Mouse (Mus musculus): Measurements from ENCODE around the gene Klhl5. TPM values are rescaled to one million over a fixed set of nuclear protein-coding genes. Genes with fewer than 3 reads are reported as not detected.

Gene Klhl5
- polyA plus RNA-seq, 1 experiment from 2014 or later = 20.0 TPM

GRCm38 (mm10) chr5:65086522-65086921 is 20.8 kb upstream of the Klhl5 start:
- ATAC-seq (ENCODE audit: insufficient number of reproducible peaks, insufficient read depth, low FRiP score, low read depth) = no peak
- H3K27ac ChIP-seq (replicated peaks in 1 of 2; ENCODE audit: control insufficient read depth in 1 of 2, insufficient read depth in 1 of 2, low read depth in 2 of 2, low read length in 2 of 2) = no peak overlapping the region
- H3K4me3 ChIP-seq (ENCODE audit: control insufficient read depth in 1 of 2, insufficient read depth in 1 of 2, low read depth in 1 of 2, low read length in 2 of 2) = no peak overlapping the region
- no peaks in the 10 kb centered on the region for H3K9me3 ChIP-seq (ENCODE audit: control insufficient read depth, low read length)
- H3K4me1 ChIP-seq (ENCODE audit: control insufficient read depth in 2 of 2, insufficient read depth in 2 of 2, low read length in 2 of 2) = no peaks in the 10 kb centered on the region
- H3K4me2 ChIP-seq (ENCODE audit: low read length) = no peak overlapping the region
- WGBS = 47% methylated on average over 6 of the region's 6 CpGs
- no peaks in the 10 kb centered on the region for H3K27me3 ChIP-seq (ENCODE audit: control insufficient read depth, insufficient read depth, low read length)
- no peaks in the 10 kb centered on the region for H3K36me3 ChIP-seq (ENCODE audit: control insufficient read depth, insufficient read depth, low read length)
- H3K9ac ChIP-seq (ENCODE audit: low read length) = no peak overlapping the region

DNA sequence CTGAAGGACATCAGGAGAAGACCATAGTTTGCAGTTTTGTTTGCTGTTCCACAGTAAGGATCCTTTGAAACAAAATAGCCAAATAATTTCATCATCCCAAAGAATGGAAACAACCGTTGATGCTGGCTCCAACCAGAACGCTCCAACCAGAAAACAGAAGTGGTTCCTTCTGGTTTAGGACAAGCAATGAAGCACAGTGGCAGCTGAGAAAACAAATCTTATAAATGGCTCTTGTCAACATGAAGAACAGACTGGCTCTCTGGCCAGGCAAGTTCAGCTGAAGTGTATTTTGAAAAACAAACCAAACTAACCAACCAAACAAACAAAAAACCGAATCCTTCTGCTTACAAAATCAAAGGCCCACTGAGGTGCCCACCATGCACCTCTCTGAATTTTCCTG is 17.6 kb upstream of the Klhl5 start:
- Histone ChIP-seq H3K9me3 (ENCODE audit: control insufficient read depth, low read length) (no peaks in the 10 kb centered on the region), H3K4me1 (ENCODE audit: control insufficient read depth in 2 of 2, insufficient read depth in 2 of 2, low read length in 2 of 2) (no peaks in the 10 kb centered on the region), H3K9ac (ENCODE audit: low read length) (no peak overlapping the region), H3K27me3 (ENCODE audit: control insufficient read depth, insufficient read depth, low read length) (no peaks in the 10 kb centered on the region), H3K4me2 (ENCODE audit: low read length) (no peak overlapping the region), H3K27ac (replicated peaks in 1 of 2; ENCODE audit: control insufficient read depth in 1 of 2, insufficient read depth in 1 of 2, low read depth in 2 of 2, low read length in 2 of 2) (no peak overlapping the region), H3K36me3 (ENCODE audit: control insufficient read depth, insufficient read depth, low read length) (no peaks in the 10 kb centered on the region), H3K4me3 (ENCODE audit: control insufficient read depth in 1 of 2, insufficient read depth in 1 of 2, low read depth in 1 of 2, low read length in 2 of 2) (no peak overlapping the region)
- 82% methylated on average over 3 of the region's 3 CpGs for WGBS
- no peak for ATAC-seq (ENCODE audit: insufficient number of reproducible peaks, insufficient read depth, low FRiP score, low read depth)

DNA sequence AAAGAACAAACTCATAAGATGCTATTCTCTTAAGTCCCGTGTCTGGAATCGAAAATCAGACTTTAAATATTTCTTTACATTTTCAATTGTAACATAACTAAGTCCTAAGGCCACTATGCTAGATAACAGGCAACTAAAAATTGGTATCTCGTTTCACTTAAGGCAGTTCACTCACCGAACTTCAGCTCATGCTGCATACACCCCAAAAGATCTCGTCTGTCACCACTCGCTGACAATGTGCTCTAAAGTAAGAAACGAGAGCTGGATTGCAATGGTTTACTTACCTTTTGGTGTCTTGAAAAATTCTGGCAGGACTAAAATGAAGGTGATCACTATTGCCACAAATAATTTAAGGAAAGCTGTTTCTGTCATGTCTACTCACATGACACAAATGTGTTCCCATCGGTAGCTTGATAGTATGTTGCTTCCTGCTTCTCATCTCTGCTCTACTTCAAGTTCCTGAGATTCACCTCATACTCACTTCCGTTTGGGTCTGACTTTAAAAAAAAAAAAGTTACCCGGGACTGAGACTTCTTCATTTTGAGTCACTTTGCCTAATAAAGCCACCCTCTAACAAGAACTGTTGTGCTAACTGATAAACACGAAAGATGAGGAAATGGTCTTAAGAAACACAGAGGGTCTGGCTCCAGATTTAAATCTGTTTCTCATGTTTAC is 16.0 kb upstream of the Klhl5 start:
- H3K36me3 ChIP-seq (ENCODE audit: control insufficient read depth, insufficient read depth, low read length) = no peaks in the 10 kb centered on the region
- WGBS = 56% methylated on average over 11 of the region's 11 CpGs
- ATAC-seq (ENCODE audit: insufficient number of reproducible peaks, insufficient read depth, low FRiP score, low read depth) = no peak
- H3K9me3 ChIP-seq (ENCODE audit: control insufficient read depth, low read length) = no peaks in the 10 kb centered on the region
- H3K27ac ChIP-seq (replicated peaks in 1 of 2; ENCODE audit: control insufficient read depth in 1 of 2, insufficient read depth in 1 of 2, low read depth in 2 of 2, low read length in 2 of 2) = no peak overlapping the region
- no peak overlapping the region for H3K4me2 ChIP-seq (ENCODE audit: low read length)
- H3K4me3 ChIP-seq (ENCODE audit: control insufficient read depth in 1 of 2, insufficient read depth in 1 of 2, low read depth in 1 of 2, low read length in 2 of 2) = no peak overlapping the region
- H3K27me3 ChIP-seq (ENCODE audit: control insufficient read depth, insufficient read depth, low read length) = no peaks in the 10 kb centered on the region
- H3K4me1 ChIP-seq (ENCODE audit: control insufficient read depth in 2 of 2, insufficient read depth in 2 of 2, low read length in 2 of 2) = no peaks in the 10 kb centered on the region
- H3K9ac ChIP-seq (ENCODE audit: low read length) = no peak overlapping the region

DNA sequence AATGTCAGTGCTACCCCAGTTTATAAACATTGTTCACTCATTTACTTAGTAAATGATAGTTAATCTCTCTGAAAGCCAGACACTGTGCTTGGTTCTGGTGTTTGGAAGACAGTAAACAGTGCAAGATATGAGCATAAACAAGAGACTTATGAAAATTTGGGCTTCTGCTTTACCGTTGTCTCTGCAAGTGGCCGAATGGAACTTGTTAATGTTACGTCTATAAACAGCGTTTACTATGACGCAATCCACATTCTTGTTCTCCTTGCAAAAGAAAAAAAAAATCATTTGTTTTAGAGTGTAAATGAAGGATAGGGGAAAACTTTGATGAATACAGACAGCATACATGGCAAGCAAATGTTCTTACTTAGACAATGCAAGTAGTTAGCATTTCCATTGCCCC is 15.4 kb upstream of the Klhl5 start, which contains the start of gene Tmem156:
TSS of gene Tmem156 (minus strand) at position 212 of the 400 bp plus-strand sequence.
- H3K4me2 ChIP-seq (ENCODE audit: low read length) = no peak within 1 kb of the TSS
- no peaks in the 10 kb centered on the region for H3K27me3 ChIP-seq (ENCODE audit: control insufficient read depth, insufficient read depth, low read length)
- WGBS = 70% methylated on average over 5 of the region's 5 CpGs
- no peaks in the 10 kb centered on the region for H3K4me1 ChIP-seq (ENCODE audit: control insufficient read depth in 2 of 2, insufficient read depth in 2 of 2, low read length in 2 of 2)
- no peak for ATAC-seq (ENCODE audit: insufficient number of reproducible peaks, insufficient read depth, low FRiP score, low read depth)
- H3K27ac ChIP-seq (replicated peaks in 1 of 2; ENCODE audit: control insufficient read depth in 1 of 2, insufficient read depth in 1 of 2, low read depth in 2 of 2, low read length in 2 of 2) = no peak within 1 kb of the TSS
- no peak within 1 kb of the TSS for H3K9ac ChIP-seq (ENCODE audit: low read length)
- no peak within 1 kb of the TSS for H3K4me3 ChIP-seq (ENCODE audit: control insufficient read depth in 1 of 2, insufficient read depth in 1 of 2, low read depth in 1 of 2, low read length in 2 of 2)
- H3K36me3 ChIP-seq (ENCODE audit: control insufficient read depth, insufficient read depth, low read length) = no peaks in the 10 kb centered on the region
- no peaks in the 10 kb centered on the region for H3K9me3 ChIP-seq (ENCODE audit: control insufficient read depth, low read length)

- Histone ChIP-seq H3K4me3 (ENCODE audit: control insufficient read depth in 1 of 2, insufficient read depth in 1 of 2, low read depth in 1 of 2, low read length in 2 of 2) (no peak overlapping the region), H3K9me3 (ENCODE audit: control insufficient read depth, low read length) (no peaks in the 10 kb centered on the region), H3K4me1 (ENCODE audit: control insufficient read depth in 2 of 2, insufficient read depth in 2 of 2, low read length in 2 of 2) (no peaks in the 10 kb centered on the region), H3K27me3 (ENCODE audit: control insufficient read depth, insufficient read depth, low read length) (no peaks in the 10 kb centered on the region), H3K27ac (replicated peaks in 1 of 2; ENCODE audit: control insufficient read depth in 1 of 2, insufficient read depth in 1 of 2, low read depth in 2 of 2, low read length in 2 of 2) (no peak overlapping the region), H3K4me2 (ENCODE audit: low read length) (no peak overlapping the region), H3K9ac (ENCODE audit: low read length) (no peak overlapping the region), H3K36me3 (ENCODE audit: control insufficient read depth, insufficient read depth, low read length) (no peaks in the 10 kb centered on the region)
- no peak for ATAC-seq (ENCODE audit: insufficient number of reproducible peaks, insufficient read depth, low FRiP score, low read depth)
Measured at GRCm38 (mm10) chr5:65093769-65094168, 13.6 kb upstream of the Klhl5 start.

- H3K9me3 ChIP-seq (ENCODE audit: control insufficient read depth, low read length) = no peaks in the 10 kb centered on the region
- no peak for ATAC-seq (ENCODE audit: insufficient number of reproducible peaks, insufficient read depth, low FRiP score, low read depth)
- no peak overlapping the region for H3K27ac ChIP-seq (replicated peaks in 1 of 2; ENCODE audit: control insufficient read depth in 1 of 2, insufficient read depth in 1 of 2, low read depth in 2 of 2, low read length in 2 of 2)
- H3K4me1 ChIP-seq (ENCODE audit: control insufficient read depth in 2 of 2, insufficient read depth in 2 of 2, low read length in 2 of 2) = no peaks in the 10 kb centered on the region
- H3K27me3 ChIP-seq (ENCODE audit: control insufficient read depth, insufficient read depth, low read length) = no peaks in the 10 kb centered on the region
- H3K9ac ChIP-seq (ENCODE audit: low read length) = no peak overlapping the region
- no peak overlapping the region for H3K4me3 ChIP-seq (ENCODE audit: control insufficient read depth in 1 of 2, insufficient read depth in 1 of 2, low read depth in 1 of 2, low read length in 2 of 2)
- H3K4me2 ChIP-seq (ENCODE audit: low read length) = no peak overlapping the region
- WGBS = 82% methylated on average over 7 of the region's 7 CpGs
- H3K36me3 ChIP-seq (ENCODE audit: control insufficient read depth, insufficient read depth, low read length) = no peaks in the 10 kb centered on the region
Measured at GRCm38 (mm10) chr5:65094902-65095545, 12.3 kb upstream of the Klhl5 start.

- ATAC-seq (ENCODE audit: insufficient number of reproducible peaks, insufficient read depth, low FRiP score, low read depth) = no peak
- 86% methylated on average over 3 of the region's 3 CpGs for WGBS
- no peaks in the 10 kb centered on the region for H3K27me3 ChIP-seq (ENCODE audit: control insufficient read depth, insufficient read depth, low read length)
Measured at GRCm38 (mm10) chr5:65096082-65096481, 11.3 kb upstream of the Klhl5 start.

GRCm38 (mm10) chr5:65096805-65097204 is 10.5 kb upstream of the Klhl5 start:
- no peak overlapping the region for H3K4me2 ChIP-seq (ENCODE audit: low read length)
- peaks cover 2 to 3% of the 10 kb centered on the region in 2 experiments for H3K4me1 ChIP-seq (ENCODE audit: control insufficient read depth in 2 of 2, insufficient read depth in 2 of 2, low read length in 2 of 2)
- H3K27ac ChIP-seq (replicated peaks in 1 of 2; ENCODE audit: control insufficient read depth in 1 of 2, insufficient read depth in 1 of 2, low read depth in 2 of 2, low read length in 2 of 2) = no peak overlapping the region
- no peak overlapping the region for H3K9ac ChIP-seq (ENCODE audit: low read length)
- H3K9me3 ChIP-seq (ENCODE audit: control insufficient read depth, low read length) = no peaks in the 10 kb centered on the region
- WGBS = 72% methylated on average over 3 of the region's 3 CpGs
- H3K27me3 ChIP-seq (ENCODE audit: control insufficient read depth, insufficient read depth, low read length) = no peaks in the 10 kb centered on the region
- H3K4me3 ChIP-seq (ENCODE audit: control insufficient read depth in 1 of 2, insufficient read depth in 1 of 2, low read depth in 1 of 2, low read length in 2 of 2) = no peak overlapping the region
- no peaks in the 10 kb centered on the region for H3K36me3 ChIP-seq (ENCODE audit: control insufficient read depth, insufficient read depth, low read length)
- no peak for ATAC-seq (ENCODE audit: insufficient number of reproducible peaks, insufficient read depth, low FRiP score, low read depth)

More at GRCm38 (mm10) chr5:65096082-65096481, 11.3 kb upstream of the Klhl5 start:
- no peaks in the 10 kb centered on the region for H3K4me1 ChIP-seq (ENCODE audit: control insufficient read depth in 2 of 2, insufficient read depth in 2 of 2, low read length in 2 of 2)
- no peak overlapping the region for H3K4me2 ChIP-seq (ENCODE audit: low read length)
- no peak overlapping the region for H3K27ac ChIP-seq (replicated peaks in 1 of 2; ENCODE audit: control insufficient read depth in 1 of 2, insufficient read depth in 1 of 2, low read depth in 2 of 2, low read length in 2 of 2)
- H3K4me3 ChIP-seq (ENCODE audit: control insufficient read depth in 1 of 2, insufficient read depth in 1 of 2, low read depth in 1 of 2, low read length in 2 of 2) = no peak overlapping the region
- H3K9ac ChIP-seq (ENCODE audit: low read length) = no peak overlapping the region
- no peaks in the 10 kb centered on the region for H3K36me3 ChIP-seq (ENCODE audit: control insufficient read depth, insufficient read depth, low read length)
- H3K9me3 ChIP-seq (ENCODE audit: control insufficient read depth, low read length) = no peaks in the 10 kb centered on the region

Data from heart, embryonic 14.5 days (tissue).